7 mouse cellular contexts compared by ENCODE assay signal in genomic region chr17:22314730-22315226, GRCm38 (mm10). TPM values are rescaled to one million over a fixed set of nuclear protein-coding genes. Genes with fewer than 3 reads are reported as not detected.
DNase-seq lines count a peak whose midpoint lies in the region; ATAC-seq lines count a peak whose summit lies in the region.
"Not testable (repeated sequence)": the region's sequence is repeated elsewhere in the genome, so short reads cannot be mapped to it uniquely, and the experiment has no call there.

TSS of gene CT030661.1 (minus strand) at chr17:22314837.

- H3K27ac ChIP-seq in embryonic facial prominence, embryonic 11.5 days (replicated peaks; ENCODE audit: low read depth, low read length) = not testable (repeated sequence)
- peak within 1 kb of the TSS; percentile 76 for H3K27ac ChIP-seq in limb, embryonic 10.5 days
- H3K27ac ChIP-seq in midbrain, embryonic 13.5 days = peak within 1 kb of the TSS; percentile 83

- H3K9ac ChIP-seq in embryonic facial prominence, embryonic 11.5 days (replicated peaks; ENCODE audit: low read length) = peak within 1 kb of the TSS; percentile 58
- peak within 1 kb of the TSS; percentile 71 for H3K9ac ChIP-seq in midbrain, embryonic 13.5 days (replicated peaks)

- not testable (repeated sequence) for H3K36me3 ChIP-seq in embryonic facial prominence, embryonic 11.5 days (replicated peaks; ENCODE audit: control insufficient read depth, insufficient read depth, low read depth, low read length); limb, embryonic 10.5 days; midbrain, embryonic 13.5 days

- ATAC-seq in embryonic facial prominence, embryonic 11.5 days (replicated peaks; ENCODE audit: insufficient number of reproducible peaks, low FRiP score, low TSS enrichment, low read depth) = peak; percentile 98
- peak; percentile 100 for ATAC-seq in granulocyte monocyte progenitor cell, adult 5-6 weeks (replicated peaks; ENCODE audit: poor library complexity, severe bottlenecking)
- peak; percentile 98 for ATAC-seq in midbrain, embryonic 13.5 days

- peak within 1 kb of the TSS; percentile 51 for H3K4me3 ChIP-seq in embryonic facial prominence, embryonic 11.5 days (ENCODE audit: low read depth, low read length)
- H3K4me3 ChIP-seq in limb, embryonic 10.5 days = peak within 1 kb of the TSS; percentile 60
- H3K4me3 ChIP-seq in midbrain, embryonic 13.5 days (replicated peaks) = peak within 1 kb of the TSS; percentile 63

- not testable (repeated sequence) for H3K27me3 ChIP-seq in embryonic facial prominence, embryonic 11.5 days (ENCODE audit: control insufficient read depth, insufficient read depth, low read length); limb, embryonic 10.5 days (ENCODE audit: low read depth, poor library complexity, severe bottlenecking); midbrain, embryonic 13.5 days

- WGBS in embryonic facial prominence, embryonic 11.5 days = under 1% methylated on average over 20 of the region's 20 CpGs
- whole genome bisulfite sequencing in limb, embryonic 10.5 days = 0% methylated on average over 20 of the region's 20 CpGs
- 0% methylated on average over 20 of the region's 20 CpGs for WGBS in midbrain, embryonic 13.5 days

- DNase-seq in adrenal gland, postnatal 14 days = peak; percentile 94
- DNase-seq in embryonic facial prominence, embryonic 11.5 days (ENCODE audit: low spot score) = peak; percentile 98
- peak; percentile 95 for DNase-seq in kidney, adult 11 months
- DNase-seq in limb, embryonic 10.5 days (ENCODE audit: low spot score) = peak; percentile 78
- peak; percentile 68 for DNase-seq in spleen, adult 12 weeks (ENCODE audit: low spot score)

- not testable (repeated sequence) for H3K9me3 ChIP-seq in embryonic facial prominence, embryonic 11.5 days (replicated peaks; ENCODE audit: control insufficient read depth, low read length); limb, embryonic 10.5 days (replicated peaks); midbrain, embryonic 13.5 days

- not testable (repeated sequence) for H3K4me1 ChIP-seq in embryonic facial prominence, embryonic 11.5 days (ENCODE audit: control insufficient read depth, insufficient read depth, low read length); limb, embryonic 10.5 days; midbrain, embryonic 13.5 days (replicated peaks)

- peak within 1 kb of the TSS; percentile 33 for H3K4me2 ChIP-seq in embryonic facial prominence, embryonic 11.5 days (ENCODE audit: low read depth, low read length)
- peak within 1 kb of the TSS; percentile 58 for H3K4me2 ChIP-seq in midbrain, embryonic 13.5 days (replicated peaks)

RNA-seq across cellular contexts. Expression of gene CT030661.1, which starts in this region (rescaled TPM):
- 9.4 and 11.2 TPM in 2 replicates for total RNA-seq in adrenal gland, postnatal 14 days (2021)
- polyA plus RNA-seq in embryonic facial prominence, embryonic 11.5 days (2014; fragmentation: Nextera tagmentation; extraction: Ambion mirVana) = 13.9 and 16.5 TPM in 2 replicates
- 16.0 and 19.6 TPM in 2 replicates for total RNA-seq in granulocyte monocyte progenitor cell, adult 5-6 weeks (2014; fragmentation: Nextera tagmentation)
- 23.0 and 26.6 TPM in 2 replicates for total RNA-seq in granulocyte monocyte progenitor cell, adult 5-6 weeks (2017)
- 5.6 and 8.1 TPM in 2 replicates for polyA plus RNA-seq in limb, embryonic 10.5 days (2016; fragmentation: Nextera tagmentation; extraction: Ambion mirVana)
- polyA plus RNA-seq in midbrain, embryonic 13.5 days (2015; fragmentation: Nextera tagmentation; extraction: Ambion mirVana) = 12.2 and 12.5 TPM in 2 replicates
